ENCODE assay signal across 11 mouse cellular contexts in genomic region chr8:91899747-91900146, GRCm38 (mm10).
DNase-seq lines count a peak whose midpoint lies in the region; ATAC-seq lines count a peak whose summit lies in the region.
"Had no signal": no experiment of that assay in that cellular context is flagged by ENCODE, and none has a peak within 500 bp of the region (broad histone marks: within the 10 kb centered on the region; RNA-seq: fewer than 3 reads in every experiment).

No protein-coding gene starts in this region.

- no peaks in the 10 kb centered on the region for H3K4me1 ChIP-seq in forebrain, embryonic 14.5 days (ENCODE audit: control insufficient read depth, insufficient read depth, low read length)
- no peaks in the 10 kb centered on the region for H3K4me1 ChIP-seq in forebrain, embryonic 10.5 days
- no peaks in the 10 kb centered on the region for H3K4me1 ChIP-seq in kidney, embryonic 14.5 days (ENCODE audit: control insufficient read depth, insufficient read depth, low read length)

- 72% methylated on average over 7 of the region's 7 CpGs for WGBS in forebrain, embryonic 14.5 days
- WGBS in forebrain, embryonic 10.5 days: 89% methylated on average over 7 of the region's 7 CpGs
- WGBS in kidney, embryonic 14.5 days: 48% methylated on average over 7 of the region's 7 CpGs

- H3K9me3 ChIP-seq in forebrain, embryonic 14.5 days (replicated peaks; ENCODE audit: control insufficient read depth, low read length): no peaks in the 10 kb centered on the region
- no peaks in the 10 kb centered on the region for H3K9me3 ChIP-seq in forebrain, embryonic 10.5 days
- H3K9me3 ChIP-seq in kidney, embryonic 14.5 days (ENCODE audit: control insufficient read depth, low read length): no peaks in the 10 kb centered on the region

- H3K9ac ChIP-seq in forebrain, embryonic 14.5 days (ENCODE audit: low read length): no peak overlapping the region
- H3K9ac ChIP-seq in kidney, embryonic 14.5 days (ENCODE audit: low read depth, low read length): no peak overlapping the region

- no peak overlapping the region for H3K27ac ChIP-seq in forebrain, embryonic 14.5 days (ENCODE audit: low read depth, low read length)
- H3K27ac ChIP-seq in forebrain, embryonic 10.5 days: no peak overlapping the region
- no peak overlapping the region for H3K27ac ChIP-seq in kidney, embryonic 14.5 days (ENCODE audit: low read depth, low read length)

- no peaks in the 10 kb centered on the region for H3K27me3 ChIP-seq in forebrain, embryonic 14.5 days (replicated peaks; ENCODE audit: control insufficient read depth, insufficient read depth, low read length)
- peaks cover 49% of the 10 kb centered on the region for H3K27me3 ChIP-seq in forebrain, embryonic 10.5 days (ENCODE audit: poor library complexity, severe bottlenecking)
- H3K27me3 ChIP-seq in kidney, embryonic 14.5 days (ENCODE audit: control insufficient read depth, insufficient read depth, low read length): no peaks in the 10 kb centered on the region; the same call in 1 of the 2 replicates

- H3K36me3 ChIP-seq in forebrain, embryonic 14.5 days (ENCODE audit: control insufficient read depth, insufficient read depth, low read length): no peaks in the 10 kb centered on the region
- H3K36me3 ChIP-seq in forebrain, embryonic 10.5 days (replicated peaks): no peaks in the 10 kb centered on the region
- H3K36me3 ChIP-seq in kidney, embryonic 14.5 days (ENCODE audit: control insufficient read depth, insufficient read depth, low read length): no peaks in the 10 kb centered on the region

- DNase-seq in forebrain, embryonic 14.5 days (ENCODE audit: low spot score): peak; percentile 29
- DNase-seq in forebrain, embryonic 10.5 days (ENCODE audit: extremely low spot score, low spot score): no peak
- peak; percentile 50 to 63 for DNase-seq in kidney, postnatal 4 days
- DNase-seq in right cerebral cortex, postnatal 10 days (ENCODE audit: low spot score in 2 of 2): peak; percentile 46 to 59
- no peak for DNase-seq in right cerebral cortex, postnatal 25 days
- DNase-seq in spleen, postnatal 4 days (ENCODE audit: low spot score in 2 of 2): no peak
- no peak for DNase-seq in gastrocnemius, adult 8-10 months (ENCODE audit: low spot score in 2 of 2)
- DNase-seq: cerebellum, postnatal 36 days had no signal

- ATAC-seq in forebrain, embryonic 14.5 days: no peak
- ATAC-seq in kidney, embryonic 14.5 days (ENCODE audit: low FRiP score, low TSS enrichment): no peak
- ATAC-seq: inflammation-experienced regulatory T-cells, adult 6 months had no signal

- no peak overlapping the region for H3K4me3 ChIP-seq in forebrain, embryonic 14.5 days (ENCODE audit: low read depth, low read length)
- H3K4me3 ChIP-seq in forebrain, embryonic 10.5 days: no peak overlapping the region
- H3K4me3 ChIP-seq in kidney, embryonic 14.5 days (ENCODE audit: low read length): no peak overlapping the region

- H3K4me2 ChIP-seq in forebrain, embryonic 14.5 days (ENCODE audit: low read length): no peak overlapping the region
- H3K4me2 ChIP-seq in kidney, embryonic 14.5 days (replicated peaks; ENCODE audit: low read depth, low read length): no peak overlapping the region
- H3K4me2 ChIP-seq: liver, embryonic 11.5 days had no signal

Comparison
In these comparisons a context has a peak if more than half of its experiments do, and no peak if none do; other contexts are left out.
1. DNase-seq: peak in forebrain, embryonic 14.5 days (single experiment), kidney, postnatal 4 days (2 of 2) and right cerebral cortex, postnatal 10 days (2 of 2); none in forebrain, embryonic 10.5 days (single experiment), right cerebral cortex, postnatal 25 days (single experiment), spleen, postnatal 4 days (0 of 2) and gastrocnemius, adult 8-10 months (0 of 2).